Mouse (Mus musculus): ENCODE data around the gene Vmn1r188. TPM values are rescaled to one million over a fixed set of nuclear protein-coding genes. Genes with fewer than 3 reads are reported as not detected.
A peak's percentile ranks its signal among the peaks of the same experiment; 100 is the strongest.
"Not testable (repeated sequence)": the region's sequence is repeated elsewhere in the genome, so short reads cannot be mapped to it uniquely, and the experiment has no call there.

Gene Vmn1r188
- polyA plus RNA-seq, 1 experiment from 2014 or later = not detected

DNA sequence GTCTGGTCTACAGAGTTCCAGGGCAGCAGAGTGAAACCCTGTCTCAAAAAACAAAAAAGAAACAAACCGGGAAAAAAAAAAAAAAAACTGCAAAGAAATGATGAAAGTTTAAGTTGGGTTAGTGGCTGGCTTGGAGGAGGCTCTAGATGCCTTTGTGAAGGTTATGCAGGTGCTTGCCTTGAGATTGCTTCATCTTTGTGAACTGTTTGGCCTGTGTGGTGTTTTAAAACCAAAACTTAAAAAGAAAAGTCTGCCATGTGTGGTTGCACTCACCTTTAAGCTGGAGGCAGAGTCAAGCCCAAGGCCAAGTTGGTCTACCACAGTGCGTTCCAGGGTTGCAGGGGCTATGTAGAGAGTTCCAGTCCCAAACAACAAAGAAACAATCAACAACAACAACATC is 35.2 kb upstream of the Vmn1r188 start:
- no peak for ATAC-seq (ENCODE audit: insufficient read depth, low FRiP score)
- WGBS = 90% methylated on average over 2 of the region's 2 CpGs
- Histone ChIP-seq H3K9ac (ENCODE audit: low read length) (no peak overlapping the region), H3K4me3 (replicated peaks; ENCODE audit: low read length) (no peak overlapping the region), H3K4me2 (ENCODE audit: low read depth, low read length) (no peak overlapping the region), H3K27ac (ENCODE audit: low read length) (no peak overlapping the region), H3K36me3 (ENCODE audit: control insufficient read depth, insufficient read depth, low read length) (no peaks in the 10 kb centered on the region), H3K27me3 (ENCODE audit: control insufficient read depth, insufficient read depth, low read length) (no peaks in the 10 kb centered on the region), H3K4me1 (ENCODE audit: control insufficient read depth, insufficient read depth, low read length) (0 out of 2 replicates have a peak, but pooled peaks cover 4% of the 10 kb centered on the region), H3K9me3 (replicated peaks; ENCODE audit: control insufficient read depth, low read length) (no peaks in the 10 kb centered on the region)

DNA sequence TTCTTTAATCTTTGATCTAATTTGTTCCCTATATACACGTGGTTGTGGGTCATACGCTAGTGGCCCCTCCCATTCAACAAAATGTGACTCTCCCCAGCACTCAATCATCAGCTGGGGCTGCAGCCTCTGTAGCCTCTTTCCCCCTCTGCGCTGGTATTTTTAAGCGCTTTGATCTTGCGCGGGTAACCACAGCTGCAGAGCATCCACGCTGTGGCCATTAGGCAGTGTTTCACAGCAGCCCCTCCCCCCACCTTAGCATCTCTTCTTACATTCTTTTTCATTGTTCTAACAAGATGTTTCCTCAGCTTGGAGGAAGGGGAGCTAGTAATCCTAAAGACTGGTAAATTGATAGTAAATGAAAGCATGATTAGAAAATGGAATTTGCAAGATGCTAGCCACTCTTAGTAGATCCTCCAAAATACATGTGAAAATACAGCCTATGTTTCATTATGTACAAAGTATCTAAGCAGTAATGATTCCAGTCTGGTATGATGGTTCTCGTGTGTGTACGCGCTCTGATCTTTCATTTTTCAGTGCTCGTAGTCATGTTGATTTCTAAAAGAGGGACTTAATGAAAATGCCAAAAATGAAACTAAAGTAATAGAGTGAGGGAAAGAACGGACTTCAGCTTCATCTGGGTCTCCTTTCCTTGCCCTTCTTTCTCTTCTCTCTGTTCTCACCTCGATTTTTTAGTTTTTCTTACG is 34.4 kb upstream of the Vmn1r188 start:
- WGBS = 1% methylated on average over 14 of the region's 14 CpGs
- Histone ChIP-seq H3K9ac (ENCODE audit: low read length) (peak overlapping the region; percentile 80), H3K27me3 (ENCODE audit: control insufficient read depth, insufficient read depth, low read length) (no peaks in the 10 kb centered on the region), H3K4me2 (ENCODE audit: low read depth, low read length) (peak overlapping the region; percentile 80), H3K9me3 (replicated peaks; ENCODE audit: control insufficient read depth, low read length) (no peaks in the 10 kb centered on the region), H3K4me3 (replicated peaks; ENCODE audit: low read length) (peak overlapping the region; percentile 64), H3K27ac (ENCODE audit: low read length) (peak overlapping the region; percentile 85), H3K36me3 (ENCODE audit: control insufficient read depth, insufficient read depth, low read length) (no peaks in the 10 kb centered on the region), H3K4me1 (ENCODE audit: control insufficient read depth, insufficient read depth, low read length) (no peaks in the 10 kb centered on the region)
- ATAC-seq (ENCODE audit: insufficient read depth, low FRiP score) = no peak

DNA sequence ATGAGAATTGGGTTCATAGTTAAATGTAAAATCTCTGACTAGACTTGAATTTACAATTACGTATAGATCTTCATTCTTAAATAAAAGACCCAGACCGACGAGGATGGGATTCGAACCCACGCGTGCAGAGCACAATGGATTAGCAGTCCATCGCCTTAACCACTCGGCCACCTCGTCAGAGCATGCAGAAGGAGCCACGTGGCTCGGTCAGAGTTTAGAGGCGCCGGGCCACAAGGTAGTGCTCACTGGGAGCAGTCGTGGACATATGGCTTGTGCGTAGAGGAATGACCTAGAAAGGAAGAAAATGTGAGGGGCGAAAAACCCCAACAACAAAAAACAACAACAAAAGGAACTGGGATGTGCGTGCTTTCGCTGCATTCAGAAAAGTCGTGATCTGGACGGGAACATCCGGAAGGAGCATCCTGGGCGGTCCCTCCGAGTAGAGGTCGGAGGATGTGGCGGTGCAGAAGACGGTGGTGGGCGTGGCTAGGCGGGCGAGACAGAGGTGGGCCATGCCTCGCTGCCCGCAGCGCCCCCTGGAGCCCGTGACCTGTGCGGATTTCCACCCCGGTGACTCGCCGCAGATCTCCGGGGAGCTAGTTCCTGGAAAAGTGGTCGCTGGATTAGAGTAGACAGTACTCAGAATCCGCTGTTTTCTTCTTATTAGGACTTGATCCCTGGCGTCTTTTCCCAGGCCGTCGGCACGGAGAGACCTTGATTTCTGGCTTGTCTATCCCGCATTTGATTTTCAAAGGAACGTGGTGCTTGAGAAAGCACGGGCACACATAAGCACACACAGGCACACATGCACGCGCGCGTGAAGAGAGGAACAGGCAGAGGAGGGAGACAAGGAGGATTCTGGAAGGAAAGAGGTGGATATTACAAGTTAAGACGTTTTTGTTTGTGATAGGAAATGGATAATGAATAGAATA is 33.4 kb upstream of the Vmn1r188 start:
- Histone ChIP-seq H3K27me3 (ENCODE audit: control insufficient read depth, insufficient read depth, low read length) (no peaks in the 10 kb centered on the region), H3K4me2 (ENCODE audit: low read depth, low read length) (peak overlapping the region; percentile 80), H3K4me3 (replicated peaks; ENCODE audit: low read length) (peak overlapping the region; percentile 64), H3K27ac (ENCODE audit: low read length) (peak overlapping the region; percentile 85), H3K4me1 (ENCODE audit: control insufficient read depth, insufficient read depth, low read length) (no peaks in the 10 kb centered on the region), H3K9me3 (replicated peaks; ENCODE audit: control insufficient read depth, low read length) (no peaks in the 10 kb centered on the region), H3K9ac (ENCODE audit: low read length) (peak overlapping the region; percentile 80), H3K36me3 (ENCODE audit: control insufficient read depth, insufficient read depth, low read length) (no peaks in the 10 kb centered on the region)
- ATAC-seq (ENCODE audit: insufficient read depth, low FRiP score) = peak; percentile 96
- under 1% methylated on average over 52 of the region's 52 CpGs for whole genome bisulfite sequencing

DNA sequence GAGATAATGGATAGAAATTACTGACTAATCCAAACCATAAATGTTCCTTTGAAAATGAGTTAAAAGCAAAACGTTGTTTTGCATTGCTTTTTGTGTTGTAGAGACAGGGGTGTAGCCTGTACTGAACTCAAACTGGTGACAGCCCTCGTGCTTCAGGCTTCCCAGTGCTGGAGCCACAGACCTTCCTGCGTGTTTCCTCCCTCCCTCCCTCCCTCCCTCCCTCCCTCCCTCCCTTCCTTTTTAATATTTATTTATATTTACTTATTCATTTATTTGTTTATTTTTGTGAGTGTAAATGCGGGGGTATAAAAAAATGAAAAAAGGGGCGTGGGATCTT is 32.7 kb upstream of the Vmn1r188 start:
- ATAC-seq (ENCODE audit: insufficient read depth, low FRiP score) = no peak
- Histone ChIP-seq H3K4me1 (ENCODE audit: control insufficient read depth, insufficient read depth, low read length) (no peaks in the 10 kb centered on the region), H3K9ac (ENCODE audit: low read length) (peak overlapping the region; percentile 80), H3K27me3 (ENCODE audit: control insufficient read depth, insufficient read depth, low read length) (no peaks in the 10 kb centered on the region), H3K4me3 (replicated peaks; ENCODE audit: low read length) (peak overlapping the region; percentile 64), H3K9me3 (replicated peaks; ENCODE audit: control insufficient read depth, low read length) (no peaks in the 10 kb centered on the region), H3K36me3 (ENCODE audit: control insufficient read depth, insufficient read depth, low read length) (no peaks in the 10 kb centered on the region), H3K27ac (ENCODE audit: low read length) (peak overlapping the region; percentile 85; the same call in 1 of the 2 replicates), H3K4me2 (ENCODE audit: low read depth, low read length) (peak overlapping the region; percentile 80)
- WGBS = 5% methylated on average over 5 of the region's 5 CpGs

- H3K9me3 ChIP-seq (replicated peaks; ENCODE audit: control insufficient read depth, low read length) = no peaks in the 10 kb centered on the region
- H3K9ac ChIP-seq (ENCODE audit: low read length) = no peak overlapping the region
- H3K27ac ChIP-seq (ENCODE audit: low read length) = no peak overlapping the region
- H3K4me1 ChIP-seq (ENCODE audit: control insufficient read depth, insufficient read depth, low read length) = no peaks in the 10 kb centered on the region
- H3K4me2 ChIP-seq (ENCODE audit: low read depth, low read length) = no peak overlapping the region
- no peaks in the 10 kb centered on the region for H3K36me3 ChIP-seq (ENCODE audit: control insufficient read depth, insufficient read depth, low read length)
- no peak overlapping the region for H3K4me3 ChIP-seq (replicated peaks; ENCODE audit: low read length)
- WGBS = 88% methylated on average over 1 of the region's 1 CpGs
- no peak for ATAC-seq (ENCODE audit: insufficient read depth, low FRiP score)
- H3K27me3 ChIP-seq (ENCODE audit: control insufficient read depth, insufficient read depth, low read length) = no peaks in the 10 kb centered on the region
Measured at GRCm38 (mm10) chr13:22053754-22054153, 30.5 kb upstream of the Vmn1r188 start.

DNA sequence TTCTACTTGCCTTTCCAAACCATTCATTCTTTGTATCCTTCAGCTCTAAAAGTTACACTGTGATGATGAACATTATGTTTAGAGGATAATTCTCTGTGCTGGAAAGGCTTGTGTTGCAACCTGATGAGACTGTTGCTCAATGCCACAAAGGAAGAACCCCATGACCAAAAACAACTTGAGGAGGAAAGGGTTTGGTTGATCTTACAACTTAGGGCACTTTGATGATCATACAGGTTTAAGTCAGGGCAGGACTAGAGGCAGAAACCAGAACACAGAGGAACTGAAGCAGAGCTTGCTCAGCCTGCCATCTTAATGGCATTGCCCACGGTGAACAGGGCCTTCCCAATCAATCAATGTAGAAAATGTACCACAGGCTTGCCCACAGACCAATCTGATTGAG is 22.8 kb upstream of the Vmn1r188 start:
- Histone ChIP-seq H3K9me3 (replicated peaks; ENCODE audit: control insufficient read depth, low read length) (peaks cover 2% of the 10 kb centered on the region; the same call in 1 of the 2 replicates), H3K36me3 (ENCODE audit: control insufficient read depth, insufficient read depth, low read length) (no peaks in the 10 kb centered on the region), H3K4me3 (replicated peaks; ENCODE audit: low read length) (no peak overlapping the region), H3K4me1 (ENCODE audit: control insufficient read depth, insufficient read depth, low read length) (no peaks in the 10 kb centered on the region), H3K4me2 (ENCODE audit: low read depth, low read length) (no peak overlapping the region), H3K27me3 (ENCODE audit: control insufficient read depth, insufficient read depth, low read length) (no peaks in the 10 kb centered on the region), H3K9ac (ENCODE audit: low read length) (no peak overlapping the region), H3K27ac (ENCODE audit: low read length) (no peak overlapping the region)
- ATAC-seq (ENCODE audit: insufficient read depth, low FRiP score) = no peak
- WGBS = 50% methylated on average over 1 of the region's 1 CpGs

DNA sequence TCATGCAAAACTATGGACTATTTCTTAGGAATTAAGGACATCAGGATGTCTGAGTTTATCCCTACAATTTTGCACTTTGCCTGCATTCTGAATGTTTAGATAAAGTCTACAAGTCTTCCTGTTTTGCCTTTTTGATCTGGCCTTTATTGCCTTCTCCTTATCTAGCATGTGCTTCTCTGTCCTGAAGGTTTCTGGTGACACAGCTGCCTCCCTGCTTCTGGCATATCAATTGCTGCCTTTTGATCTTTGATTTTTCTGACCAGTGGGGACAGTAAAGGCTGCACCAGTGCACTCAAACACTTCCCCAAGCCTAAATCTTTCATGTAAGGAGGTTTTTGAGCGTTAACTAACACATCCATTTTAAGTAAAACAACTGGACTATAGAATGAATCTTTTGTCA is 20.8 kb upstream of the Vmn1r188 start:
- no peak overlapping the region for H3K4me2 ChIP-seq (ENCODE audit: low read depth, low read length)
- H3K9ac ChIP-seq (ENCODE audit: low read length) = no peak overlapping the region
- H3K4me3 ChIP-seq (replicated peaks; ENCODE audit: low read length) = no peak overlapping the region
- WGBS = 60% methylated on average over 1 of the region's 1 CpGs
- ATAC-seq (ENCODE audit: insufficient read depth, low FRiP score) = no peak
- no peaks in the 10 kb centered on the region for H3K4me1 ChIP-seq (ENCODE audit: control insufficient read depth, insufficient read depth, low read length)
- H3K27me3 ChIP-seq (ENCODE audit: control insufficient read depth, insufficient read depth, low read length) = no peaks in the 10 kb centered on the region
- H3K36me3 ChIP-seq (ENCODE audit: control insufficient read depth, insufficient read depth, low read length) = no peaks in the 10 kb centered on the region
- H3K9me3 ChIP-seq (replicated peaks; ENCODE audit: control insufficient read depth, low read length) = peaks cover 4% of the 10 kb centered on the region; the same call in 1 of the 2 replicates
- H3K27ac ChIP-seq (ENCODE audit: low read length) = no peak overlapping the region

GRCm38 (mm10) chr13:22105724-22106123 is 21.5 kb downstream of the Vmn1r188 start, which contains the start of gene Vmn1r189:
Gene Vmn1r189, minus strand, starts transcription at chr13:22105824.
- not testable (repeated sequence) for H3K27ac ChIP-seq (ENCODE audit: low read length); H3K4me2 ChIP-seq (ENCODE audit: low read depth, low read length); H3K4me1 ChIP-seq (ENCODE audit: control insufficient read depth, insufficient read depth, low read length); H3K9ac ChIP-seq (ENCODE audit: low read length); H3K9me3 ChIP-seq (replicated peaks; ENCODE audit: control insufficient read depth, low read length); H3K36me3 ChIP-seq (ENCODE audit: control insufficient read depth, insufficient read depth, low read length); H3K27me3 ChIP-seq (ENCODE audit: control insufficient read depth, insufficient read depth, low read length); H3K4me3 ChIP-seq (replicated peaks; ENCODE audit: low read length); ATAC-seq (ENCODE audit: insufficient read depth, low FRiP score)
- WGBS = 92% methylated on average over 1 of the region's 2 CpGs

All from stomach, embryonic 16.5 days (tissue).